Mouse (Mus musculus) fat pad, adult 2 months (tissue): ENCODE measurements around the gene Lrch1.

ENCODE experiments used
- DNase-seq: peaks from one replicate; pipeline ENCODE4 v3.0.0-alpha.2; 2011; ENCODE audit warnings: low read depth, low spot score; ENCODE audit errors: extremely low read depth

Lrch1 gene

GRCm38 (mm10) chr14:74820180-74820813 lies 127.4 kb downstream of the Lrch1 start:
- no peak for DNase-seq

GRCm38 (mm10) chr14:74816705-74817104 lies 131.0 kb downstream of the Lrch1 start:
- no peak for DNase-seq

GRCm38 (mm10) chr14:74814848-74815789 lies 132.6 kb downstream of the Lrch1 start:
- DNase-seq = no peak

- no peak for DNase-seq
Observed at GRCm38 (mm10) chr14:74811617-74812016, 136.1 kb downstream of the Lrch1 start.

GRCm38 (mm10) chr14:74801961-74802360 lies 145.7 kb downstream of the Lrch1 start:
- no peak for DNase-seq

- no peak for DNase-seq
Observed at GRCm38 (mm10) chr14:74798063-74798890, 149.4 kb downstream of the Lrch1 start.

- DNase-seq = no peak
Observed at GRCm38 (mm10) chr14:74797386-74798062, 150.2 kb downstream of the Lrch1 start.

- DNase-seq = no peak
Observed at GRCm38 (mm10) chr14:74794931-74795330, 152.7 kb downstream of the Lrch1 start.

- no peak for DNase-seq
Observed at GRCm38 (mm10) chr14:74792793-74793192, 154.9 kb downstream of the Lrch1 start.

- no peak for DNase-seq
Observed at GRCm38 (mm10) chr14:74790535-74790934, 157.1 kb downstream of the Lrch1 start.

- no peak for DNase-seq
Observed at GRCm38 (mm10) chr14:74788766-74789165, 158.9 kb downstream of the Lrch1 start.

- DNase-seq = no peak
Observed at GRCm38 (mm10) chr14:74787717-74788116, 160.0 kb downstream of the Lrch1 start.

- no peak for DNase-seq
Observed at GRCm38 (mm10) chr14:74784243-74784934, 163.3 kb downstream of the Lrch1 start.

GRCm38 (mm10) chr14:74774046-74774619 lies 173.5 kb downstream of the Lrch1 start:
- no peak for DNase-seq

GRCm38 (mm10) chr14:74767892-74768291 lies 179.8 kb downstream of the Lrch1 start:
- DNase-seq = no peak

GRCm38 (mm10) chr14:74764191-74764918 lies 183.3 kb downstream of the Lrch1 start:
- DNase-seq = no peak

GRCm38 (mm10) chr14:74736850-74737249 lies 210.8 kb downstream of the Lrch1 start:
- no peak for DNase-seq

- no peak for DNase-seq
Observed at GRCm38 (mm10) chr14:74735471-74735870, 212.2 kb downstream of the Lrch1 start.

- DNase-seq = no peak
Observed at GRCm38 (mm10) chr14:74733397-74733796, 214.3 kb downstream of the Lrch1 start.
